Mouse (Mus musculus) liver, adult 2 months (tissue): Measurements from ENCODE around the gene Enpp4. TPM values are rescaled to one million over a fixed set of nuclear protein-coding genes. Genes with fewer than 3 reads are reported as not detected.

Source experiments
- DNase-seq: peaks from one replicate; pipeline ENCODE4 v3.0.0-alpha.2; 2011; ENCODE audit warnings: low read depth, low spot score; ENCODE audit errors: extremely low read depth
- H3K27ac ChIP-seq: fragments of 200-500 bp; replicated peaks from 2 replicates; pipeline ENCODE4 v1.5.1; 2012; ENCODE audit warnings: low read depth, mild to moderate bottlenecking, control low read depth, inconsistent platforms, low read length; ENCODE audit not compliant: insufficient read depth
- H3K27me3 ChIP-seq: fragments of 200-500 bp; 2 replicates; pipeline ENCODE4 v1.6.1; 2012; ENCODE audit warnings: mild to moderate bottlenecking, moderate library complexity, low read length, inconsistent platforms; ENCODE audit not compliant: control insufficient read depth, insufficient read depth
- H3K36me3 ChIP-seq: fragments of 200-500 bp; 2 replicates; pipeline ENCODE4 v1.6.1; 2012; ENCODE audit warnings: low read length, inconsistent platforms; ENCODE audit not compliant: control insufficient read depth, insufficient read depth
- H3K4me1 ChIP-seq: fragments of 200-500 bp; 2 replicates; pipeline ENCODE4 v1.6.1; 2011; ENCODE audit warnings: low read length; ENCODE audit not compliant: control insufficient read depth, insufficient read depth
- H3K4me3 ChIP-seq: fragments of 200-500 bp; 2 replicates; pipeline ENCODE4 v1.5.1; 2011; ENCODE audit warnings: low read depth, mild to moderate bottlenecking, control low read depth, low read length, moderate library complexity; ENCODE audit not compliant: insufficient read depth
- H3K79me2 ChIP-seq: fragments of 200-500 bp; 2 replicates; pipeline ENCODE4 v1.6.1; 2012; ENCODE audit warnings: inconsistent platforms, mild to moderate bottlenecking, low read length, moderate library complexity; ENCODE audit not compliant: control insufficient read depth, insufficient read depth
- H3K9ac ChIP-seq: fragments of 200-500 bp; 2 replicates; pipeline ENCODE4 v1.6.1; 2012; ENCODE audit warnings: low read depth, mild to moderate bottlenecking, control low read depth, inconsistent platforms, low read length
- CTCF ChIP-seq: fragments of 200-500 bp; IDR thresholded peaks from 2 replicates; pipeline ENCODE4 v1.5.1; 2011; ENCODE audit warnings: low read depth, low read length, control low read depth
- POLR2A ChIP-seq: fragments of 200-500 bp; IDR thresholded peaks from 2 replicates; pipeline ENCODE4 v1.6.1; 2011; ENCODE audit warnings: low read length, control low read depth; ENCODE audit not compliant: insufficient read depth; ENCODE audit errors: extremely low read depth
- WGBS: fragments of 180-500 bp; shearing (Covaris S2); methylation state at CpG from one replicate; pipeline ENCODE4 v1.1.7; 2018; 5-methylcytosine and 5-hydroxymethylcytosine counted together
- polyA plus RNA-seq: library from polyadenylated mRNA; depleted of rRNA; stranded (reverse); fragments of >200 nt; gene quantifications from 2 replicates; pipeline ENCODE4 v1.2.3, GENCODE M21; 2012
- total RNA-seq: library from RNA; depleted of rRNA; stranded (reverse); fragments of >200 nt; gene quantifications from 2 replicates; pipeline ENCODE4 v1.2.3, GENCODE M21; 2014

Enpp4 gene
- total and polyA plus RNA-seq, 2 experiments, result 2.4 to 6.1 TPM

- H3K4me3 ChIP-seq, result no peak overlapping the region
- no peaks in the 10 kb centered on the region for H3K79me2 ChIP-seq
- peaks cover 14% of the 10 kb centered on the region for H3K36me3 ChIP-seq
- no peak for DNase-seq
- no peaks in the 10 kb centered on the region for H3K4me1 ChIP-seq
- H3K27ac ChIP-seq, result no peak overlapping the region
- H3K27me3 ChIP-seq, result no peaks in the 10 kb centered on the region
- TF ChIP-seq CTCF (no peak), POLR2A (no peak)
- no peak overlapping the region for H3K9ac ChIP-seq
- 95% methylated on average over 3 of the region's 3 CpGs for WGBS
Observed at GRCm38 (mm10) chr17:44088226-44088625, 17.4 kb downstream of the Enpp4 start.

- no peak overlapping the region for H3K27ac ChIP-seq
- no peaks in the 10 kb centered on the region for H3K79me2 ChIP-seq
- H3K36me3 ChIP-seq, result peaks cover 20% of the 10 kb centered on the region
- H3K4me3 ChIP-seq, result no peak overlapping the region
- 0 out of 2 replicates have a peak, but pooled peaks cover 2% of the 10 kb centered on the region for H3K4me1 ChIP-seq
- TF ChIP-seq POLR2A, result no peak
- TF ChIP-seq CTCF, result no peak
- 94% methylated on average over 4 of the region's 4 CpGs for WGBS
- no peaks in the 10 kb centered on the region for H3K27me3 ChIP-seq
- H3K9ac ChIP-seq, result no peak overlapping the region
- DNase-seq, result no peak
Observed at GRCm38 (mm10) chr17:44083156-44083555, 22.5 kb downstream of the Enpp4 start.

DNA sequence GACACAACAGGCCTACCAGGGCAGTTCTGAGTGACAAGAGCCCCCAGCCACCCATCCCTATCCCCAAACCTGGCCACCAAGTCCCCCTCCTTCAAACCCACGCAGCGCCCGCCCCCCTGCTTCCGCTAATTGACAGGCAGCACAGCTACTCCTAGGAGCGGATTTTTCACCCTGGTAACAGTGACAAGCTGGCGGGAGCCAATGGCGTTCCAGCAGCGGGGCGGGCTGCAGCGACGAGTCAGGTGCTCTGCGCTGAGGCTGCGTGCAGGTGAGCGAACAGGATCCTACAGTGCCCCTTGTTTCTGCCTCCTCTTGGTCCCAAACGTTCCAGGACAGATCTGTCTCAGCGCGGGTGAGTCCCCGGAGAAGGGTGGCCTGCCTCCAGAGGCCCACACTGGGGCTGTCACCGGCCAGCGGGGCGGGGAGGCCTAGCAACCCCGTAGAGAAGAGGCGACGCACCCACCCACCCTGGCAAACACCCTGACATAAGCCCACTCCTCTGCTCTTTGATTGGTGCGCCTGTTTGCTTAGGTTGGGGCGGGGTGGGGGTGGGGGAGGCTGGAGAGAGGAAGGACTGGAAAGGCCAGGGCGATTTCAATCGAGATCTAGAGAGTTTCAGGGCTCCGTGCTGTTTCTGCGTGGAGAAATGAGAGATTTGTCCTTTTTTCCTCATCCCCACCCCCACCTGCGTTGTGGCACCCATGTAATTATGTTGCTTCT, 26.8 kb downstream of the Enpp4 start, which contains the start of gene Enpp5:
TSS of gene Enpp5 (plus strand) at position 183 of the 720 bp plus-strand sequence.
- peak; percentile 75 for DNase-seq

DNA sequence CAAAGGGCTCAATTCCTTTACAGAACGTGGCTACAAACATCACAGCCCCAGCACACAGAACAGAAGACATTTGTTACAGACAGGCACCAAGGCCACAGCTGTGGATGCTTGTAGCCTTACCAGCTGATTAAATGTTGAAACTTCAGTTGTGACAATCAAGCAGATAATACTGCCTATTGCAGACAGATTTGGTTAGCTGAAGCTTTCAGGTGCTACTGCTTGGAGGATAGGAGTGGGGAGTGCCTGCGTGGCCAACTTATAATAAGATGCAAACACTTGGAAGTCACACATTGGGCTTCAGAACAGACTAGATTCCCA, 27.8 kb downstream of the Enpp4 start:
- Histone ChIP-seq H3K9ac (no peak overlapping the region), H3K27ac (no peak overlapping the region), H3K79me2 (no peaks in the 10 kb centered on the region), H3K4me3 (no peak overlapping the region), H3K36me3 (peaks cover 3% of the 10 kb centered on the region), H3K27me3 (no peaks in the 10 kb centered on the region), H3K4me1 (peaks cover 7% of the 10 kb centered on the region)
- 91% methylated on average over 2 of the region's 2 CpGs for WGBS
- no peak for DNase-seq
- no peak for TF ChIP-seq POLR2A
- TF ChIP-seq CTCF, result no peak

More for the DNA sequence above, 26.8 kb downstream of the Enpp4 start, which contains the start of gene Enpp5:
- Histone ChIP-seq H3K9ac (peak within 1 kb of the TSS; percentile 82), H3K36me3 (peaks cover 7% of the 10 kb centered on the region), H3K27ac (no peak within 1 kb of the TSS; the same call in 1 of the 2 replicates), H3K79me2 (no peaks in the 10 kb centered on the region), H3K4me3 (peak within 1 kb of the TSS; percentile 72), H3K4me1 (peaks cover 7% of the 10 kb centered on the region), H3K27me3 (no peaks in the 10 kb centered on the region)
- under 1% methylated on average over 31 of the region's 31 CpGs for WGBS
- no peak for TF ChIP-seq CTCF
- no peak for TF ChIP-seq POLR2A

GRCm38 (mm10) chr17:44077146-44077842, 28.3 kb downstream of the Enpp4 start:
- H3K27me3 ChIP-seq, result no peaks in the 10 kb centered on the region
- peaks cover 8% of the 10 kb centered on the region for H3K4me1 ChIP-seq
- TF ChIP-seq CTCF (no peak), POLR2A (no peak)
- H3K9ac ChIP-seq, result no peak overlapping the region
- no peaks in the 10 kb centered on the region for H3K79me2 ChIP-seq
- no peak for DNase-seq
- no peak overlapping the region for H3K4me3 ChIP-seq
- 88% methylated on average over 12 of the region's 12 CpGs for WGBS
- H3K36me3 ChIP-seq, result no peaks in the 10 kb centered on the region; the same call in 1 of the 2 replicates
- no peak overlapping the region for H3K27ac ChIP-seq
